Mouse (Mus musculus): ENCODE measurements around the gene 6430571L13Rik. TPM values are rescaled to one million over a fixed set of nuclear protein-coding genes. Genes with fewer than 3 reads are reported as not detected.

The 6430571L13Rik gene
- total and polyA plus RNA-seq, 3 experiments: 0.35 TPM; not detected in 1

DNA sequence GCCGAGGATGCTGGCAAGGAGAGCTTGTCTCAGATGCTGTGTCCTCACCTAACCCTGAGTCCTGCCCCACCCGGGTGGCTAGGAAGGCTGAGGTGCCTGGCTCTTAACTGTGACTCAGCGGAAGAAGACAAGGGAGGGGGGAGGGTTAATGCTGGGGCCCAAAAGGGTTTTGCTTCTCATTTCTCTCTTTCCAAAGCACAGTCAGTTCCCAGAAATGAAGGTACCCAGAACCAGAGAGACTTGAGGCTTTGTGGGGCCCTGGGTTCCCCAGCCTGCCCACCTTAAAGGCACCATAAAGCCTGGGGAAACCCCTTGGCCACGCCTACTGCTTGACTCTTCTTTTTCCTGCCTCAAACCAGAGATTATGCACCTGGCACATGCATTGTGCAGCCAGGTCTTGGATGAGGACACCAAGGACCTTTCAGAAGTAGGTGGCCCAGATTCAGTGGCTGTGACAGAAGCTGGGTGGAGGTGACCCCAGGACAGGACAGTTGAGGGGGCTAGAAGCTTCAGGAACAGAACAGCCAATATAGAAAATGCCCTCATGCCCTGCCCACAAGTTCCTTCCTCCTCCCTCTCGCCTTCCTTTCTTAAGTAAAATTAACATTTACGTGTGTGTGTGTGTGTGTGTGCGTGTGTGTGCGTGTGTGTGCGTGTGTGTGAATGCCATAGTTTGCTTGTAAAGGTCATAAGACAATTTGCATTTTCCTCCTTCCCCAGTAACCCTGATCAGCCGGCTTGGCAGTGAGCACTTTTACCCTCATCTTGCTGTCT lies 27.4 kb upstream of the 6430571L13Rik start (continued):
- TF ChIP-seq MYC (IDR thresholded peaks at IDR 0.05; ENCODE audit: low read depth, low read length): peak; percentile 70; the same call in 1 of the 2 replicates
- peak; percentile 77; the same call in 1 of the 2 replicates for TF ChIP-seq POLR2AphosphoS2 (IDR thresholded peaks at IDR 0.05; ENCODE audit: low read length)
- TF ChIP-seq RCOR1 (IDR thresholded peaks at IDR 0.05; ENCODE audit: low read depth, low read length): peak; percentile 48; the same call in 1 of the 2 replicates
- peak; percentile 87 for TF ChIP-seq ETS1 (IDR thresholded peaks at IDR 0.05; ENCODE audit: low read depth, low read length)

DNA sequence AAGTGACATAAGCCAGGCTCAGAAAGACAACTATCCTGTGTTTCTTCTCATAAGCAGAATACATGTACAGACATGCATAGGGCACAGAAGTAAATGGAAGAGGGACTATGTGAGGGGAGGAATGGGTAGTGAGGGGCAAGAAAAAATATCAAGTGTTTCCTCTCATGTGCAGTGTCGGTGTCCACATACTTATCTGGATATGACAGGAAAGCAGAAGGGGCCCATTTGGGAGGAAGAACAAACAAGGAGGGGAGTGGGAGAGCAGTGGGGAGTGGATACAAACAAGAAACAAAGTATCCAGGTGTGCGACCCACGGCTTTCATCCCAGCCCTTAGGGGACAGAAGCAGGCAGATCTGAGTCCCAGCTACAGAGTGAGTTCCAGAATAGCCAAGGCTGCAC lies 26.5 kb upstream of the 6430571L13Rik start:
- no peaks in the 10 kb centered on the region for H3K79me2 ChIP-seq (ENCODE audit: control insufficient read depth, insufficient read depth, low read length, poor library complexity)
- H3K4me1 ChIP-seq (ENCODE audit: control insufficient read depth in 1 of 2, insufficient read depth in 2 of 2, low read length in 2 of 2): peaks cover 15 to 22% of the 10 kb centered on the region in 2 experiments
- peak; percentile 49 for DNase-seq (ENCODE audit: low read depth, low spot score)
- peak overlapping the region; percentile 47 for H3K9ac ChIP-seq (ENCODE audit: control insufficient read depth, low read depth, low read length, poor library complexity, severe bottlenecking)
- peak overlapping the region in 1 of 2 experiments; percentile 35; a peak in 2 of 4 replicates for H3K4me3 ChIP-seq (ENCODE audit: control insufficient read depth in 1 of 2, insufficient read depth in 1 of 2, low read depth in 2 of 2, low read length in 2 of 2)
- H3K36me3 ChIP-seq (ENCODE audit: control insufficient read depth in 1 of 2, insufficient read depth in 2 of 2, low read length in 2 of 2): peaks cover 0 to 19% of the 10 kb centered on the region in 2 experiments; a peak in 2 of 4 replicates
- H3K27me3 ChIP-seq (ENCODE audit: control insufficient read depth in 1 of 2, insufficient read depth in 2 of 2, low read length in 2 of 2): no peaks in the 10 kb centered on the region
- no peaks in the 10 kb centered on the region for H3K9me3 ChIP-seq (replicated peaks; ENCODE audit: insufficient read depth, low read length)
- peak overlapping the region; percentile 85 for H3K27ac ChIP-seq (ENCODE audit: control insufficient read depth, low read depth, low read length)
- TF ChIP-seq CHD1 (IDR thresholded peaks at IDR 0.05; ENCODE audit: low read depth, low read length) (0 out of 2 replicates have a peak, but pooled peaks have one; percentile 2), ZKSCAN1 (IDR thresholded peaks at IDR 0.05; ENCODE audit: low read depth, low read length) (no peak), ZNF384 (IDR thresholded peaks at IDR 0.05; ENCODE audit: low read depth, low read length) (no peak), JUND (IDR thresholded peaks at IDR 0.05; ENCODE audit: low read depth, low read length) (no peak), ELF1 (IDR thresholded peaks at IDR 0.05; ENCODE audit: low read depth, low read length) (no peak), USF1 (IDR thresholded peaks at IDR 0.05; ENCODE audit: low read depth, low read length) (no peak), TCF12 (IDR thresholded peaks at IDR 0.05; ENCODE audit: low read depth, low read length) (peak; percentile 41; the same call in 1 of the 2 replicates), MAX (IDR thresholded peaks at IDR 0.05; ENCODE audit: low read length) (no peak), TBP (IDR thresholded peaks at IDR 0.05; ENCODE audit: low read depth, low read length) (no peak), UBTF (IDR thresholded peaks at IDR 0.05; ENCODE audit: borderline replicate concordance, insufficient read depth, low read depth, low read length) (no peak), BHLHE40 (IDR thresholded peaks at IDR 0.05; ENCODE audit: borderline replicate concordance, low read depth, low read length) (peak; percentile 60; the same call in 1 of the 2 replicates), HCFC1 (IDR thresholded peaks at IDR 0.05; ENCODE audit: low read depth, low read length) (no peak), CHD2 (IDR thresholded peaks at IDR 0.05; ENCODE audit: low read length) (no peak), MAFK (IDR thresholded peaks at IDR 0.05; ENCODE audit: borderline replicate concordance, low read depth, low read length) (no peak), POLR2AphosphoS2 (IDR thresholded peaks at IDR 0.05; ENCODE audit: low read length) (no peak), NELFE (IDR thresholded peaks at IDR 0.05; ENCODE audit: low read depth, low read length) (peak; percentile 34; the same call in 1 of the 2 replicates), MEF2A (IDR thresholded peaks at IDR 0.05; ENCODE audit: extremely low read depth, insufficient replicate concordance, low read depth, low read length, poor library complexity, severe bottlenecking) (no peak), GABPA (IDR thresholded peaks at IDR 0.05; ENCODE audit: low read depth, low read length) (no peak), MAZ (IDR thresholded peaks at IDR 0.05; ENCODE audit: low read depth, low read length) (peak; percentile 65; the same call in 1 of the 2 replicates), RCOR1 (IDR thresholded peaks at IDR 0.05; ENCODE audit: low read depth, low read length) (no peak), ETS1 (IDR thresholded peaks at IDR 0.05; ENCODE audit: low read depth, low read length) (no peak; the same call in 1 of the 2 replicates), GATA1 (IDR thresholded peaks at IDR 0.05; ENCODE audit: low read depth, low read length) (peak; percentile 46; the same call in 1 of the 2 replicates), NRF1 (IDR thresholded peaks at IDR 0.05; ENCODE audit: insufficient read depth, low read depth, low read length, poor library complexity, severe bottlenecking) (no peak), TAL1 (IDR thresholded peaks at IDR 0.05; ENCODE audit: low read length) (peak; percentile 50), EP300 (IDR thresholded peaks at IDR 0.05; ENCODE audit: low read depth in 1 of 2, low read length in 2 of 2) (peak; percentile 45 to 50; a peak in 2 of 4 replicates), E2F4 (IDR thresholded peaks at IDR 0.05; ENCODE audit: borderline replicate concordance, low read depth, low read length) (no peak), POLR2AphosphoS5 (IDR thresholded peaks at IDR 0.05; ENCODE audit: borderline replicate concordance, low read depth, low read length) (no peak), MYB (IDR thresholded peaks at IDR 0.05; ENCODE audit: low read depth, low read length) (no peak), POLR2A (IDR thresholded peaks at IDR 0.05; ENCODE audit: control insufficient read depth in 1 of 2, insufficient read depth in 1 of 2, low read depth in 1 of 2, low read length in 2 of 2, poor library complexity in 1 of 2) (no peak), KAT2A (conservative IDR thresholded peaks at IDR 0.05; ENCODE audit: low read depth, low read length) (no peak), SMC3 (IDR thresholded peaks at IDR 0.05; ENCODE audit: low read depth, low read length) (no peak)
